In genomic region chr12:71346071-71346470, GRCm38 (mm10) we compare ENCODE assay signal across 13 mouse cellular contexts. TPM values are rescaled to one million over a fixed set of nuclear protein-coding genes. Genes with fewer than 3 reads are reported as not detected.
DNase-seq lines count a peak whose midpoint lies in the region; ATAC-seq and TF ChIP-seq lines count a peak whose summit lies in the region.
"Had no signal": no experiment of that assay in that cellular context is flagged by ENCODE, and none has a peak within 500 bp of the region (broad histone marks: within the 10 kb centered on the region; RNA-seq: fewer than 3 reads in every experiment).

No protein-coding gene starts in this region.

- no peaks in the 10 kb centered on the region for H3K79me2 ChIP-seq in heart, adult 2 months (replicated peaks; ENCODE audit: control insufficient read depth, insufficient read depth, low read length)
- H3K79me2 ChIP-seq in CH12.LX (replicated peaks; ENCODE audit: control insufficient read depth, extremely low read depth, insufficient read depth, poor library complexity, severe bottlenecking), result no peaks in the 10 kb centered on the region

- no peaks in the 10 kb centered on the region for H3K27me3 ChIP-seq in heart, adult 2 months (ENCODE audit: control insufficient read depth, insufficient read depth, low read length)
- no peaks in the 10 kb centered on the region for H3K27me3 ChIP-seq in heart, embryonic 11.5 days (ENCODE audit: control insufficient read depth, insufficient read depth, low read length)
- H3K27me3 ChIP-seq in CH12.LX (replicated peaks), result no peaks in the 10 kb centered on the region
- H3K27me3 ChIP-seq in kidney, adult 2 months (replicated peaks; ENCODE audit: control insufficient read depth, insufficient read depth, low read length), result no peaks in the 10 kb centered on the region
- no peaks in the 10 kb centered on the region for H3K27me3 ChIP-seq in limb, embryonic 14.5 days (ENCODE audit: control insufficient read depth, insufficient read depth, low read length)
- no peaks in the 10 kb centered on the region for H3K27me3 ChIP-seq in forebrain, embryonic 11.5 days (ENCODE audit: control insufficient read depth, insufficient read depth, low read length)
- no peaks in the 10 kb centered on the region; the same call in 1 of the 2 replicates for H3K27me3 ChIP-seq in midbrain, embryonic 14.5 days (ENCODE audit: control insufficient read depth, insufficient read depth, low read length)
- H3K27me3 ChIP-seq: hindbrain, embryonic 15.5 days had no signal

- no peak for TF ChIP-seq CTCF in heart, adult 2 months (IDR thresholded peaks at IDR 0.05)
- no peak for TF ChIP-seq CTCF in CH12.LX (conservative IDR thresholded peaks at IDR 0.05 in 1 of 2, IDR thresholded peaks at IDR 0.05 in 1 of 2; ENCODE audit: low read depth in 2 of 2, low read length in 2 of 2)
- TF ChIP-seq CTCF in kidney, adult 2 months (conservative IDR thresholded peaks at IDR 0.05; ENCODE audit: insufficient read depth, insufficient read length, low read depth, low read length), result no peak

- no peak for DNase-seq in heart, adult 2 months
- DNase-seq in CH12.LX (ENCODE audit: extremely low read depth), result no peak
- peak; percentile 51 for DNase-seq in kidney, adult 2 months
- no peak for DNase-seq in limb, embryonic 14.5 days (ENCODE audit: low spot score)
- DNase-seq in forebrain, embryonic 11.5 days (ENCODE audit: low spot score), result no peak
- no peak for DNase-seq in midbrain, embryonic 14.5 days
- no peak for DNase-seq in adrenal gland, postnatal 10 days
- DNase-seq: B cell, adult 2 months; cerebellum, postnatal 36 days; gastrocnemius, postnatal 25 days; liver had no signal

- no peaks in the 10 kb centered on the region for H3K36me3 ChIP-seq in heart, adult 2 months (ENCODE audit: control insufficient read depth, insufficient read depth, low read length)
- H3K36me3 ChIP-seq in heart, embryonic 11.5 days (ENCODE audit: control insufficient read depth, insufficient read depth, low read length), result no peaks in the 10 kb centered on the region
- H3K36me3 ChIP-seq in CH12.LX (replicated peaks in 1 of 2; ENCODE audit: control insufficient read depth in 1 of 2, insufficient read depth in 1 of 2, low read length in 1 of 2), result no peaks in the 10 kb centered on the region
- H3K36me3 ChIP-seq in kidney, adult 2 months (ENCODE audit: control insufficient read depth, insufficient read depth, low read length), result no peaks in the 10 kb centered on the region
- no peaks in the 10 kb centered on the region for H3K36me3 ChIP-seq in limb, embryonic 14.5 days (ENCODE audit: control insufficient read depth, insufficient read depth, low read length)
- H3K36me3 ChIP-seq in forebrain, embryonic 11.5 days (ENCODE audit: control insufficient read depth, insufficient read depth, low read length), result no peaks in the 10 kb centered on the region
- H3K36me3 ChIP-seq in midbrain, embryonic 14.5 days (ENCODE audit: control insufficient read depth, insufficient read depth, low read length), result no peaks in the 10 kb centered on the region
- H3K36me3 ChIP-seq: hindbrain, embryonic 15.5 days had no signal

- no peak for TF ChIP-seq RAD21 in CH12.LX (IDR thresholded peaks at IDR 0.05; ENCODE audit: low read depth, low read length)

- no peak for TF ChIP-seq POLR2A in heart, adult 2 months (IDR thresholded peaks at IDR 0.05; ENCODE audit: insufficient read depth, low read depth, low read length)
- no peak for TF ChIP-seq POLR2A in CH12.LX (IDR thresholded peaks at IDR 0.05; ENCODE audit: low read depth, low read length)
- TF ChIP-seq POLR2A in kidney, adult 2 months (IDR thresholded peaks at IDR 0.05; ENCODE audit: low read depth, low read length), result no peak
- no peak for TF ChIP-seq POLR2A in limb, embryonic 14.5 days (IDR thresholded peaks at IDR 0.05; ENCODE audit: borderline replicate concordance, extremely low read depth, insufficient read depth, insufficient read length)

- peak overlapping the region; percentile 30; the same call in 1 of the 2 replicates for H3K27ac ChIP-seq in heart, adult 2 months
- no peak overlapping the region for H3K27ac ChIP-seq in heart, embryonic 11.5 days (ENCODE audit: low read depth, low read length)
- no peak overlapping the region for H3K27ac ChIP-seq in CH12.LX (ENCODE audit: insufficient read depth, low read depth)
- peak overlapping the region; percentile 75 for H3K27ac ChIP-seq in kidney, adult 2 months (ENCODE audit: insufficient read depth, low read depth, low read length)
- H3K27ac ChIP-seq in limb, embryonic 14.5 days (replicated peaks; ENCODE audit: low read depth, low read length), result no peak overlapping the region
- no peak overlapping the region for H3K27ac ChIP-seq in forebrain, embryonic 11.5 days (ENCODE audit: low read depth, low read length)
- H3K27ac ChIP-seq in midbrain, embryonic 14.5 days (replicated peaks; ENCODE audit: low read depth, low read length), result no peak overlapping the region
- H3K27ac ChIP-seq: hindbrain, embryonic 15.5 days had no signal

- no peaks in the 10 kb centered on the region; the same call in 1 of the 2 replicates for H3K4me1 ChIP-seq in heart, adult 2 months (ENCODE audit: control insufficient read depth, insufficient read depth, low read length)
- no peaks in the 10 kb centered on the region for H3K4me1 ChIP-seq in heart, embryonic 11.5 days (ENCODE audit: control insufficient read depth, insufficient read depth, low read length)
- no peaks in the 10 kb centered on the region for H3K4me1 ChIP-seq in CH12.LX (ENCODE audit: control insufficient read depth in 1 of 2, insufficient read depth in 2 of 2)
- peaks cover 6% of the 10 kb centered on the region for H3K4me1 ChIP-seq in kidney, adult 2 months (ENCODE audit: control insufficient read depth, insufficient read depth, low read length)
- H3K4me1 ChIP-seq in limb, embryonic 14.5 days (ENCODE audit: control insufficient read depth, insufficient read depth, low read length), result peaks cover 13% of the 10 kb centered on the region
- H3K4me1 ChIP-seq in forebrain, embryonic 11.5 days (replicated peaks; ENCODE audit: control insufficient read depth, insufficient read depth, low read length), result no peaks in the 10 kb centered on the region
- H3K4me1 ChIP-seq in midbrain, embryonic 14.5 days (ENCODE audit: control insufficient read depth, insufficient read depth, low read length), result 0 out of 2 replicates have a peak, but pooled peaks cover 8% of the 10 kb centered on the region
- H3K4me1 ChIP-seq: hindbrain, embryonic 15.5 days had no signal

- no peak overlapping the region for H3K9ac ChIP-seq in heart, adult 2 months (ENCODE audit: low read depth, low read length)
- H3K9ac ChIP-seq in heart, embryonic 11.5 days (ENCODE audit: low read depth, low read length), result no peak overlapping the region
- H3K9ac ChIP-seq in CH12.LX (ENCODE audit: insufficient read depth, low read depth), result no peak overlapping the region
- no peak overlapping the region for H3K9ac ChIP-seq in limb, embryonic 14.5 days (ENCODE audit: low read depth, low read length, severe bottlenecking)
- no peak overlapping the region for H3K9ac ChIP-seq in forebrain, embryonic 11.5 days (ENCODE audit: low read length)
- no peak overlapping the region for H3K9ac ChIP-seq in midbrain, embryonic 14.5 days (replicated peaks; ENCODE audit: low read length)
- H3K9ac ChIP-seq: hindbrain, embryonic 15.5 days had no signal

- H3K4me2 ChIP-seq in heart, embryonic 11.5 days, result no peak overlapping the region
- H3K4me2 ChIP-seq in CH12.LX (ENCODE audit: insufficient read depth, low read depth, poor library complexity, severe bottlenecking), result peak overlapping the region; percentile 61
- H3K4me2 ChIP-seq in limb, embryonic 14.5 days (replicated peaks; ENCODE audit: low read depth, low read length, severe bottlenecking), result peak overlapping the region; percentile 27
- H3K4me2 ChIP-seq in forebrain, embryonic 11.5 days (ENCODE audit: low read depth, low read length, severe bottlenecking), result no peak overlapping the region
- no peak overlapping the region for H3K4me2 ChIP-seq in midbrain, embryonic 14.5 days (ENCODE audit: low read length)
- H3K4me2 ChIP-seq: hindbrain, embryonic 15.5 days had no signal

- H3K4me3 ChIP-seq in heart, adult 2 months, result no peak overlapping the region
- no peak overlapping the region for H3K4me3 ChIP-seq in heart, embryonic 11.5 days (ENCODE audit: low read depth, low read length)
- H3K4me3 ChIP-seq in CH12.LX (replicated peaks in 1 of 3; ENCODE audit: low read depth in 2 of 3, low read length in 2 of 3, poor library complexity in 1 of 3), result no peak overlapping the region
- H3K4me3 ChIP-seq in kidney, adult 2 months (ENCODE audit: insufficient read depth, low read depth, low read length), result no peak overlapping the region
- H3K4me3 ChIP-seq in limb, embryonic 14.5 days (replicated peaks; ENCODE audit: low read length), result no peak overlapping the region
- no peak overlapping the region for H3K4me3 ChIP-seq in forebrain, embryonic 11.5 days (ENCODE audit: low read depth, low read length)
- no peak overlapping the region for H3K4me3 ChIP-seq in midbrain, embryonic 14.5 days (replicated peaks; ENCODE audit: low read depth, low read length)
- H3K4me3 ChIP-seq: hindbrain, embryonic 15.5 days had no signal

- 31% methylated on average over 5 of the region's 5 CpGs for WGBS in heart, adult 2 months
- 51% methylated on average over 5 of the region's 5 CpGs for WGBS in heart, embryonic 11.5 days (ENCODE audit: insufficient replicate concordance)
- WGBS in kidney, adult 2 months, result 15% methylated on average over 5 of the region's 5 CpGs
- 31% methylated on average over 5 of the region's 5 CpGs for WGBS in limb, embryonic 14.5 days
- WGBS in forebrain, embryonic 11.5 days, result 57% methylated on average over 5 of the region's 5 CpGs
- 62% methylated on average over 5 of the region's 5 CpGs for WGBS in midbrain, embryonic 14.5 days

- dilution Hi-C loops in CH12.LX (cut with MboI; ENCODE audit: extremely low pct_ligation_motif_present, extremely low pct_unique_long_range_greater_than_20kb, low sequenced_read_pairs), result no loop called here

- ATAC-seq in heart, embryonic 11.5 days (replicated peaks; ENCODE audit: insufficient number of reproducible peaks, low FRiP score, low TSS enrichment), result no peak
- no peak for ATAC-seq in limb, embryonic 14.5 days (ENCODE audit: low FRiP score, low read depth)
- ATAC-seq in forebrain, embryonic 11.5 days (replicated peaks; ENCODE audit: low FRiP score), result no peak
- no peak for ATAC-seq in midbrain, embryonic 14.5 days (ENCODE audit: low FRiP score, low TSS enrichment)

- intact Hi-C loops in heart, adult 2 months (cut with DNase I), result no loop called here

- no peaks in the 10 kb centered on the region for H3K9me3 ChIP-seq in heart, embryonic 11.5 days (replicated peaks; ENCODE audit: control insufficient read depth, low read length)
- no peaks in the 10 kb centered on the region for H3K9me3 ChIP-seq in CH12.LX (replicated peaks; ENCODE audit: low read length)
- H3K9me3 ChIP-seq in limb, embryonic 14.5 days (ENCODE audit: control insufficient read depth, low read length), result no peaks in the 10 kb centered on the region
- H3K9me3 ChIP-seq in forebrain, embryonic 11.5 days (ENCODE audit: control insufficient read depth, low read length), result no peaks in the 10 kb centered on the region
- no peaks in the 10 kb centered on the region for H3K9me3 ChIP-seq in midbrain, embryonic 14.5 days (ENCODE audit: control insufficient read depth, low read length)
- H3K9me3 ChIP-seq: hindbrain, embryonic 15.5 days had no signal

- in situ Hi-C loops in CH12.LX (cut with MboI; ENCODE audit: low pct_ligation_motif_present, low pct_unique_long_range_greater_than_20kb, low sequenced_read_pairs), result no loop called here

- no peak for TF ChIP-seq EP300 in heart, adult 2 months (IDR thresholded peaks at IDR 0.05; ENCODE audit: insufficient read depth, low read depth, low read length)
- TF ChIP-seq EP300 in CH12.LX (IDR thresholded peaks at IDR 0.05; ENCODE audit: low read length), result no peak

RNA-seq across cellular contexts. Expression of gene Dact1, which starts 36.4 kb away (rescaled TPM):
- total RNA-seq in heart, adult 2 months (2021), result 1 to 10 TPM; 2.5 to 3.8 TPM
- polyA plus RNA-seq in heart, adult 2 months (2012; rRNA removed), result 3.8 and 5.3 TPM in 2 replicates
- 10.7 and 11.1 TPM in 2 replicates for polyA plus RNA-seq in heart, embryonic 11.5 days (2014; fragmentation: Nextera tagmentation; extraction: Ambion mirVana)
- total RNA-seq in CH12.LX (2012; rRNA removed) (2.3 and 4.6 TPM in 2 replicates), CH12.LX (2014; rRNA removed) (2.5 and 2.7 TPM in 2 replicates)
- polyA plus RNA-seq in CH12.LX (2012; ENCODE audit: insufficient read length, low read depth), result 3.3 and 3.7 TPM in 2 replicates
- polyA plus RNA-seq in kidney, adult 2 months (2012; rRNA removed), result 3.9 and 4.0 TPM in 2 replicates
- polyA plus RNA-seq in limb, embryonic 14.5 days (2012; rRNA removed), result 30.4 and 36.7 TPM in 2 replicates
- 14.8 and 17.4 TPM in 2 replicates for polyA plus RNA-seq in limb, embryonic 14.5 days (2014; fragmentation: Nextera tagmentation; extraction: Ambion mirVana)
- 11.0 and 13.1 TPM in 2 replicates for polyA plus RNA-seq in forebrain, embryonic 11.5 days (2014; fragmentation: Nextera tagmentation; extraction: Ambion mirVana)
- 34.6 and 35.8 TPM in 2 replicates for polyA plus RNA-seq in midbrain, embryonic 14.5 days (2014; fragmentation: Nextera tagmentation; extraction: Ambion mirVana)
- total RNA-seq in adrenal gland, postnatal 10 days (2021), result 10 to 100 TPM; 18.2 to 21.9 TPM

Comparison
In these comparisons a context has a peak if more than half of its experiments do, and no peak if none do; other contexts are left out.
1. H3K27ac ChIP-seq: peak in heart, adult 2 months (single experiment) and kidney, adult 2 months (single experiment); none in heart, embryonic 11.5 days (single experiment), CH12.LX (single experiment), limb, embryonic 14.5 days (single experiment), forebrain, embryonic 11.5 days (single experiment) and midbrain, embryonic 14.5 days (single experiment).
2. H3K4me2 ChIP-seq: peak in CH12.LX (single experiment) and limb, embryonic 14.5 days (single experiment); none in heart, embryonic 11.5 days (single experiment), forebrain, embryonic 11.5 days (single experiment) and midbrain, embryonic 14.5 days (single experiment).